Mouse (Mus musculus): ENCODE measurements at regions not wholly inside any gene's neighbourhood (a gene's known extent, or its start where the extent isn't known, plus 50 kb on each side); places are given as distances from the start of the nearest gene placed in this dataset.

DNA sequence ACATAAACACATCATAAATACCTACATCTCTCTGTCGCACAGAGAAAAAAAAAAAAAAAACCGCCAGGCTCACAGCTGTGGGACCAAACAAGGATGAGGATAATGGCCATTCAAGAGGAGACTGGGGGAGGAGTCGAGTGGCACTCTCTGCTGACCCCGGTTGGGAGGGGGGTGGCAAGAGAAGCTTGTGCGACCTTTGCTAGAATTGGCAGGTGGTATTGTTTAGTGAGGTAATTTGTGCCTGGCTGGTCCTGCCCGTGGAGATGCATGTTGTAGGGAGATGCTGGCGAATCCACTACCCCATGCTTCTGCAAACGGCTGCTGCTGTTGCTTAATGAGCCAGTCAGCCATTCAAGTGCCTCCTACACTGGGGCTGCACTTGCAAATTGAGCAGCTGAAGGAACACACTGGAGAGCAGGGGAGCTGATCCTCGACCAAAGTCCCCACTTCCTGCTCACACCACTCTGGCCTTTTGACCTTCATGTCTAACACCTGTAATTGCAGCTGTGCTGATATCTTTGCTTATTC lies 66.5 kb upstream of the Lmo2 start:
- TF ChIP-seq POLR2A (IDR thresholded peaks at IDR 0.05; ENCODE audit: borderline replicate concordance, extremely low read depth, low read depth, low read length) (no peak), CTCF (IDR thresholded peaks at IDR 0.05; ENCODE audit: insufficient read depth, low read length) (no peak)
- DNase-seq: no peak
- H3K4me3 ChIP-seq (replicated peaks; ENCODE audit: extremely low read depth, low read depth, low read length): no peak overlapping the region
- H3K4me1 ChIP-seq (ENCODE audit: control insufficient read depth, insufficient read depth, low read length): no peaks in the 10 kb centered on the region
- WGBS: 37% methylated on average over 9 of the region's 9 CpGs

DNA sequence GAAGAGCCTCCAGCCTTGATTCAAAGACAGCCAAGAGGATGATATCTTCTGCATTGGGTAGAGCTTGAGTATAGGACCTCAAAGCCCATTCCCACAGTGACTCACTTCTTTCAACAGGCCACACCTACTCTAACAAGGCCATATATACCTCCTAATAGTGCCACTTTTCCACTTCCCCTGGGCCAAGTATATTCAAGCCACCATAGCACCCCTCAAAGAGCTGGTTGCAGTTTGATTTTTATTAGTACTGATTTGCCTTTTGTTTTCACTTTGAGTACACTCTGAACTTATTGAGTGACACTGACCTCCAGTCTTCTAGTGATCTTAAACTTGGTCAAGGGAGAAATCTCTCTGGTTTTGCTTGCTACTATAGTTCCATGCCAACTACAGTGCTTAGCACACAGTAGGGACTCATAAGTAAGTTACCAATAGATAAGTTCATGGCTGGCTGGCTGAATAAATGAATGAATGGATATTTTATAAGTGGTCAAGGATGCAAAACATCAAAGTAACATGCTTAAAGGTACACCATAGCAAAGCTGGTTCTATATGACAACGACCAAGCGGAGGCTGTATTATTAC lies 64.5 kb upstream of the Lmo2 start:
- DNase-seq: no peak
- TF ChIP-seq CTCF (IDR thresholded peaks at IDR 0.05; ENCODE audit: insufficient read depth, low read length) (no peak), POLR2A (IDR thresholded peaks at IDR 0.05; ENCODE audit: borderline replicate concordance, extremely low read depth, low read depth, low read length) (no peak)
- 93% methylated on average over 2 of the region's 2 CpGs for WGBS
- Histone ChIP-seq H3K4me1 (ENCODE audit: control insufficient read depth, insufficient read depth, low read length) (no peaks in the 10 kb centered on the region), H3K4me3 (replicated peaks; ENCODE audit: extremely low read depth, low read depth, low read length) (no peak overlapping the region)

DNA sequence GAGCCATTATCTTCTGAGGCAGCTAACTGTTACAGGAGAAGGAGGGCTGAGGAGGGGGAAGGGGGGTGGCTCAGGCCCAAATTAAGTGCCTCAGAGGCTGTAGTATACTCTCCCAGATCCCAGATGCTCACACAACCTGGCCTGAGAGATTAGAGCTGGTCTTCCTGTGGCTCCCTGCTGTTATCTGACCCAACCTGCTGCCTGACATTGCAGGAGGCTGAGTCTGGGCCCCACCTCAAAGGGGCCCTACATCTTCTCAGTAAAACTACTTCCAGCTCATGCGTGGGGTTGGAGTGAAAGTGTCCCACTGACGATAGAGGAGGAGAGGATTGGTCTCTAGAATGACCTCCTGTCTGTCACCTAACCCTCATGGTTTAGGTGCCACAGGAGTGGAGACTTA lies 64.0 kb upstream of the Lmo2 start:
- WGBS: 76% methylated on average over 2 of the region's 2 CpGs
- DNase-seq: no peak
- TF ChIP-seq CTCF (IDR thresholded peaks at IDR 0.05; ENCODE audit: insufficient read depth, low read length) (no peak), POLR2A (IDR thresholded peaks at IDR 0.05; ENCODE audit: borderline replicate concordance, extremely low read depth, low read depth, low read length) (no peak)
- Histone ChIP-seq H3K4me3 (replicated peaks; ENCODE audit: extremely low read depth, low read depth, low read length) (no peak overlapping the region), H3K4me1 (ENCODE audit: control insufficient read depth, insufficient read depth, low read length) (no peaks in the 10 kb centered on the region)

DNA sequence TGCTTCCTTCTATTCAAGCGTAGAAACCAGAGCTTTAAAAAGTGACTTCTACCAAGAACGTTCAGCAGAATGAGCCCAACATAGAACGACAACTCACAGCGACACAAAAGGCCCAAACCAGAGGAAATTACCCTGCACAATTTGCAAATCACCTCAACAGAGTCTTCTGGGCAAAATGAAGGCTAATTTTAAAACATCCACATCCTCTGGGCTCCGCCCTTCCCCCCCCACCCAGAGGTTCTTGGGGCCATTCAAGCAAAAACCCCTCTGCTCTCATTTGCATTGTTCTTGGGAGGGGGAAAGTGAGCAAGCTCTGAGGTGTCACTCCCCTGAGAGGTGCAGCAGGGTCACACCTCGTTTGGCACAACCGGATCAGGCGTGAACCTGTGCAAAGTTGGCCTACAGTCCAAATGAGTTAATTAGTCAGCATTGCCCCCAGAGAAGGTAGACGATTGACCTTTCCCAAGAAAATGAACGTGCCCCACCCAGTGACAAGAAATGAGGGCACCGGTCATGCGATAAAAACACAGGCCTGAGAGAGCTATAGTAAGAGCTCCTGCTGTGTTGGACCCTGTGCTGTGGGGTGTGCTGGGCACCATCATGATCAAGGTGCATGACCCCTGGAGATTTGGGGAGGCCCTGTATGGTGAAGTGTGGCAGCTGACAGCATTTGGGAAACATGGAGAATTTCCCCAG lies 62.7 kb upstream of the Lmo2 start:
- no peak for DNase-seq
- no peak overlapping the region for H3K4me3 ChIP-seq (replicated peaks; ENCODE audit: extremely low read depth, low read depth, low read length)
- 66% methylated on average over 12 of the region's 12 CpGs for whole genome bisulfite sequencing
- TF ChIP-seq POLR2A (IDR thresholded peaks at IDR 0.05; ENCODE audit: borderline replicate concordance, extremely low read depth, low read depth, low read length): no peak
- no peak for TF ChIP-seq CTCF (IDR thresholded peaks at IDR 0.05; ENCODE audit: insufficient read depth, low read length)
- H3K4me1 ChIP-seq (ENCODE audit: control insufficient read depth, insufficient read depth, low read length): peaks cover 8% of the 10 kb centered on the region

DNA sequence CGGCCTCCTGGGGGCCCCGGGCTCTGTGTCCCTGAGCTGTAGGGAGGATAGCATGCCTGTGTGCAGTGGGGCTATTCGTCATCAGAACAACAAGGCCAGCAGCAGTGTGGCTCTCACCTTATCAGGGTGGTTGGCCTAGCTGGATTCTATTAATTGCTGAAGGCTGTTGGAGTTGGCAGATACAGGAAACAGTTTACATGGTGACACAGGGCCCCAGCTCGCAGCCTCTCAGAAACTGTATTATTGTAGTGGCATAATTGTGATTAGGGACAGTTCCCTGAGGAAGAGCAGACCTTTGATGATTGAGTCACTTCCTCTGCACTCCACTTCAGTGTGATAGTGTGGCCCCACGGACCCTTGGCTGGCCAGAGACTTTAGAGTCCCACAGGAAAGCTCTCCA lies 61.6 kb upstream of the Lmo2 start:
- no peak for DNase-seq
- Histone ChIP-seq H3K4me3 (replicated peaks; ENCODE audit: extremely low read depth, low read depth, low read length) (no peak overlapping the region), H3K4me1 (ENCODE audit: control insufficient read depth, insufficient read depth, low read length) (peaks cover 17% of the 10 kb centered on the region)
- 58% methylated on average over 5 of the region's 5 CpGs for WGBS
- TF ChIP-seq CTCF (IDR thresholded peaks at IDR 0.05; ENCODE audit: insufficient read depth, low read length) (no peak), POLR2A (IDR thresholded peaks at IDR 0.05; ENCODE audit: borderline replicate concordance, extremely low read depth, low read depth, low read length) (no peak)

DNA sequence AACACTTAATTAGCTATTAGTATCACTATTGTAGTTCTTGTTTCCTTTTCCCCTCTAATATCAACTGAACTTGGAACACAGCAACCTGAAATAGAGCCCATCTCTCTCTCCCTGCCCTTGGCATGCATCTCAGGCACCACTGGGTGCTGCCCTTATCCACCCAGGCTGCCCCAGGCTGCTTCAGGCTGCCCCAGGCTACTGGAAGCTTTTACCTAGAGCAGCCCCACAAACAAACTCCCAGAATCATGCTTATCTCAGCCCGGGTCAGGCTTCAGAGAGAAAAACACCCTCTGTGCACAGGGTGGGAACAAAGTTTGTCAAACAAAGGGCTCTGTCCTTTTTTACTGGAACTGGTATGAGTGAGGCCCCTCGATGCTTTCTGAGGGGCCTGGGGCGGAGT lies 61.0 kb upstream of the Lmo2 start:
- DNase-seq: no peak
- WGBS: 50% methylated on average over 3 of the region's 3 CpGs
- TF ChIP-seq POLR2A (IDR thresholded peaks at IDR 0.05; ENCODE audit: borderline replicate concordance, extremely low read depth, low read depth, low read length) (no peak), CTCF (IDR thresholded peaks at IDR 0.05; ENCODE audit: insufficient read depth, low read length) (peak; percentile 20; the same call in 1 of the 2 replicates)
- Histone ChIP-seq H3K4me3 (replicated peaks; ENCODE audit: extremely low read depth, low read depth, low read length) (no peak overlapping the region), H3K4me1 (ENCODE audit: control insufficient read depth, insufficient read depth, low read length) (peaks cover 21% of the 10 kb centered on the region)

DNA sequence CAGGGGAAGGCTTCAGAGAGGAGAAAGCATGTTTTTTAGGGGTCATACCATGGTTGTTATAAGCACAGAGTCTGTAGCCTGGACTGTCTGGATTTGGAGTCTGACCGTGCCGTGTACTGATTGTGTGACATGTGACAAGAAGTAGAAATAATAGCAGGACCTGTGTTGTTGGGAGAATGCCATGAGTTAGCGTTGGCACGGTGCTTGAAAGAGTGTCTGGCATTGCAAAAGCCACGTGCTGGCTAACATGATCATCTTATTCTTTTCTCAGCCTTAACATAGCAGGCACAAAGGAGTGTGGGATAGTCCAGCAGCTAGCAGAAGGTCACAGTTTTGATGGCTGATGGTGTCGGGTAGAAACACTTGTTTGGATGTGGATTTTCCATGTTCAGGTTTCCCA lies 58.1 kb upstream of the Lmo2 start:
- TF ChIP-seq POLR2A (IDR thresholded peaks at IDR 0.05; ENCODE audit: borderline replicate concordance, extremely low read depth, low read depth, low read length) (no peak), CTCF (IDR thresholded peaks at IDR 0.05; ENCODE audit: insufficient read depth, low read length) (no peak)
- WGBS: 52% methylated on average over 6 of the region's 6 CpGs
- H3K4me1 ChIP-seq (ENCODE audit: control insufficient read depth, insufficient read depth, low read length): peaks cover 23% of the 10 kb centered on the region
- no peak overlapping the region for H3K4me3 ChIP-seq (replicated peaks; ENCODE audit: extremely low read depth, low read depth, low read length)
- no peak for DNase-seq

DNA sequence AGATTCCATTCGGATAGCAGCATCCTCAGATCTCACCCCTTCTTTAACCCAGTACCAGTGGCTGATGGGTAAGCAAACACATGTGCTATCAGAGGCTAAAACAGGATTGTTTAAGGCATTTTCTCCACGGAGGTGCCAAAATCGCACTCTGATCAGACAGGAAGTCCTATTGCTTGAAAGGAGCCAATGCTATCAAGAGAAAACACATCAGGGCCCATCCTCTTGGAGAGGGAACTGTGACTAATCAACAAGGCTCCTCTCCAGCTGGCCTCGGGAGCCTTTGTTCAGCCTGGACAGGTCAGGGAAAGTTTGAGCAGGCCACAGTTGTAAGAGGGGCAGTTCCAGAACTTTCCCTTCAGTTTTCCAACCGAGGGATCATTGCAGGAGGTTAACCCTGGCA lies 57.4 kb upstream of the Lmo2 start:
- peaks cover 25% of the 10 kb centered on the region for H3K4me1 ChIP-seq (ENCODE audit: control insufficient read depth, insufficient read depth, low read length)
- DNase-seq: peak; percentile 22
- no peak overlapping the region for H3K4me3 ChIP-seq (replicated peaks; ENCODE audit: extremely low read depth, low read depth, low read length)
- WGBS: 26% methylated on average over 5 of the region's 5 CpGs
- TF ChIP-seq CTCF (IDR thresholded peaks at IDR 0.05; ENCODE audit: insufficient read depth, low read length) (no peak), POLR2A (IDR thresholded peaks at IDR 0.05; ENCODE audit: borderline replicate concordance, extremely low read depth, low read depth, low read length) (no peak)

DNA sequence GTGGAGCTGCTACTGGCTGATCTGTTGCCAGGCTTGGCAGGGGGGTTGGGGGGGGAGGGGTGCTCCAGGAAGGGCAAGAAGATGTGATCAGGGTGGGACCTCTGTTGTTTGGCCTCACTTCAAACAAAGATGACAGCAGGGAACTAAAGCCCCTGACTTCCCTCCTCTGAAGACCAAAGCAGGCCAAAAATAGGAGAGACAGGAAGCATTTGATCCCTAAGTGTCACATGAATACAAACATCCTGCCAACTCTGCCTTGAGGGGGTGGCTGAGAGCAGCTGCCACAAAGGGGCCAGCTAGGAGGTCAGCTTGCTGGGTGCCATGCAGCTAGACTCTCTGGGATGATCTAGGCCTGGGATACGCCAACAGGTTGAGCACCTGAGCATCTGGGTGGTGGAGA lies 56.3 kb upstream of the Lmo2 start:
- TF ChIP-seq CTCF (IDR thresholded peaks at IDR 0.05; ENCODE audit: insufficient read depth, low read length) (no peak), POLR2A (IDR thresholded peaks at IDR 0.05; ENCODE audit: borderline replicate concordance, extremely low read depth, low read depth, low read length) (no peak)
- no peak for DNase-seq
- WGBS: 48% methylated on average over 1 of the region's 1 CpGs
- peaks cover 32% of the 10 kb centered on the region for H3K4me1 ChIP-seq (ENCODE audit: control insufficient read depth, insufficient read depth, low read length)
- no peak overlapping the region for H3K4me3 ChIP-seq (replicated peaks; ENCODE audit: extremely low read depth, low read depth, low read length)

DNA sequence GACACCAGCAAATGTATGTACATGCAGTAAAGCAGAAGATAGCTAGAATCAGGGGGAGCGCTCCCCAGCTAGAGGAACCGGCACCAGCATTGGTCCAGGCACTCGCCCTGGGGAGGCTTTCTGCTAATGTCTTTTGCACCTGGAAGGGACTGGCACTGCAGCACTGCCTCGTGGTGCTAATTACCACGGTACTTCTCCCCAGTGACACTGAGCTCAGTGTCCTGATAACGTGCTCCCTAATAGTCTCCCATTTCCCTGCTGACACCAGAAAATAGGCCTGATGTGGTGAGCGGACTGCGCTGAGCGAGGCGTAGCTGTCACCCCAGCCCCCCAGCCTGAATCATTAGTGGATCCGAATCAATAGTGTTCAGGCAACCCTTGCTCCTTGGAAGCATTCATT lies 55.0 kb upstream of the Lmo2 start:
- Histone ChIP-seq H3K4me3 (replicated peaks; ENCODE audit: extremely low read depth, low read depth, low read length) (no peak overlapping the region), H3K4me1 (ENCODE audit: control insufficient read depth, insufficient read depth, low read length) (peaks cover 35% of the 10 kb centered on the region)
- no peak for DNase-seq
- TF ChIP-seq POLR2A (IDR thresholded peaks at IDR 0.05; ENCODE audit: borderline replicate concordance, extremely low read depth, low read depth, low read length): no peak
- no peak for TF ChIP-seq CTCF (IDR thresholded peaks at IDR 0.05; ENCODE audit: insufficient read depth, low read length)
- WGBS: 85% methylated on average over 11 of the region's 11 CpGs

All from lung, adult 2 months (tissue).